23 mouse cellular contexts compared by ENCODE assay signal in the genomic region with DNA sequence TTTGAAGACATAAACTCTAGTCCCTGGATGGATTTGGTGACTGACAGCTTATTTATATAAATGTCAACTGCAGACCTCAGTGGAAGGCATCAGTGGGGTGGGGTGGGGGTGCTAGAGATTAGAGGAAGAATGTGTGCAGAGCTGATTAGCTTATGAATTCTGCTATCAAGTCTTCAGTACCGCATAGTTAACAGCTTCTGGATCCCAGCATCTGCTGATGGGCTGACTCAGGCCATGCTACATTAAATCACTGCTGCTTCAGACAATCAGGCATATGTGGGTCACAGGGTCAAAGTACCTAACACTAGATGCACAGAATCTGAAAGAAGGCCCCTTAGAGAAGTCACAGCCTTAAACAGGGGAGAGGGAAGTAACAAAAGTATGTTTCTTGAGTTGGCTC.
DNase-seq lines count a peak whose midpoint lies in the region; ATAC-seq and TF ChIP-seq lines count a peak whose summit lies in the region.
"Had no signal": no experiment of that assay in that cellular context is flagged by ENCODE, and none has a peak within 500 bp of the region (broad histone marks: within the 10 kb centered on the region; RNA-seq: fewer than 3 reads in every experiment).

No protein-coding gene starts in this region.

- no peak overlapping the region for H3K4me3 ChIP-seq in hindbrain, embryonic 10.5 days
- no peak overlapping the region for H3K4me3 ChIP-seq in hindbrain, postnatal 0 days (ENCODE audit: low read length)
- H3K4me3 ChIP-seq in neural tube, embryonic 14.5 days (ENCODE audit: low read depth, low read length) = no peak overlapping the region
- no peak overlapping the region for H3K4me3 ChIP-seq in neural tube, embryonic 15.5 days (replicated peaks)
- no peak overlapping the region for H3K4me3 ChIP-seq in forebrain, embryonic 14.5 days (ENCODE audit: low read depth, low read length)
- H3K4me3 ChIP-seq: embryonic facial prominence, embryonic 12.5 days; erythroblast, embryonic 14.5 days; limb, embryonic 15.5 days; liver, embryonic 15.5 days; myocyte had no signal

- H3K9ac ChIP-seq in hindbrain, postnatal 0 days (replicated peaks; ENCODE audit: low read length) = no peak overlapping the region
- H3K9ac ChIP-seq in neural tube, embryonic 14.5 days (replicated peaks; ENCODE audit: low read depth, low read length) = no peak overlapping the region
- no peak overlapping the region for H3K9ac ChIP-seq in neural tube, embryonic 15.5 days (replicated peaks)
- no peak overlapping the region for H3K9ac ChIP-seq in forebrain, embryonic 14.5 days (ENCODE audit: low read length)
- H3K9ac ChIP-seq: embryonic facial prominence, embryonic 12.5 days; limb, embryonic 15.5 days; liver, embryonic 15.5 days had no signal

- H3K27ac ChIP-seq in hindbrain, embryonic 10.5 days = peak overlapping the region; percentile 17
- H3K27ac ChIP-seq in hindbrain, postnatal 0 days = no peak overlapping the region
- peak overlapping the region; percentile 39; the same call in 1 of the 2 replicates for H3K27ac ChIP-seq in neural tube, embryonic 14.5 days (ENCODE audit: low read depth, low read length)
- H3K27ac ChIP-seq in neural tube, embryonic 15.5 days (replicated peaks) = no peak overlapping the region
- no peak overlapping the region for H3K27ac ChIP-seq in forebrain, embryonic 14.5 days (ENCODE audit: low read depth, low read length)
- H3K27ac ChIP-seq: embryonic facial prominence, embryonic 12.5 days; limb, embryonic 15.5 days; liver, embryonic 15.5 days; stomach, postnatal 0 days had no signal

- ATAC-seq in hindbrain, postnatal 0 days = no peak
- ATAC-seq in neural tube, embryonic 14.5 days (ENCODE audit: low read depth) = no peak
- ATAC-seq in neural tube, embryonic 15.5 days (ENCODE audit: low FRiP score) = no peak
- ATAC-seq in forebrain, embryonic 14.5 days = no peak
- ATAC-seq: inflammation-experienced regulatory T-cells, adult 6 months; lung, postnatal 0 days had no signal

- DNase-seq in hindbrain, embryonic 10.5 days (ENCODE audit: low spot score) = peak; percentile 17
- DNase-seq in hindbrain, postnatal 0 days (ENCODE audit: low spot score) = no peak
- peak; percentile 26 for DNase-seq in forebrain, embryonic 14.5 days (ENCODE audit: low spot score)
- no peak for DNase-seq in thymus, postnatal 4 days
- no peak for DNase-seq in adrenal gland, postnatal 25 days
- DNase-seq in spleen, postnatal 4 days (ENCODE audit: low spot score in 2 of 2) = no peak
- DNase-seq: adrenal gland, adult 8-10 months; cerebellum, adult 18-20 months; cerebellum, postnatal 36 days; gastrocnemius, postnatal 25 days; kidney, adult 2 months; kidney, postnatal 14 days had no signal

- 35% methylated on average over 1 of the region's 1 CpGs for WGBS in hindbrain, embryonic 10.5 days
- 41% methylated on average over 1 of the region's 1 CpGs for WGBS in hindbrain, postnatal 0 days
- WGBS in neural tube, embryonic 14.5 days = 3% methylated on average over 1 of the region's 1 CpGs
- WGBS in neural tube, embryonic 15.5 days = 20% methylated on average over 1 of the region's 1 CpGs
- 0% methylated on average over 1 of the region's 1 CpGs for WGBS in forebrain, embryonic 14.5 days

- no peak overlapping the region for H3K4me2 ChIP-seq in hindbrain, postnatal 0 days (ENCODE audit: low read depth, low read length)
- no peak overlapping the region for H3K4me2 ChIP-seq in neural tube, embryonic 14.5 days (ENCODE audit: low read depth, low read length)
- no peak overlapping the region for H3K4me2 ChIP-seq in neural tube, embryonic 15.5 days
- H3K4me2 ChIP-seq in forebrain, embryonic 14.5 days (ENCODE audit: low read length) = no peak overlapping the region
- H3K4me2 ChIP-seq: embryonic facial prominence, embryonic 12.5 days; limb, embryonic 15.5 days; liver, embryonic 15.5 days had no signal

- H3K4me1 ChIP-seq in hindbrain, embryonic 10.5 days (replicated peaks) = peaks cover 31% of the 10 kb centered on the region
- H3K4me1 ChIP-seq in hindbrain, postnatal 0 days (ENCODE audit: insufficient read depth, low read length) = peaks cover 14% of the 10 kb centered on the region; the same call in 1 of the 2 replicates
- H3K4me1 ChIP-seq in neural tube, embryonic 14.5 days (ENCODE audit: control insufficient read depth, insufficient read depth, low read length) = peaks cover 14% of the 10 kb centered on the region; the same call in 1 of the 2 replicates
- peaks cover 18% of the 10 kb centered on the region for H3K4me1 ChIP-seq in neural tube, embryonic 15.5 days
- peaks cover 19% of the 10 kb centered on the region for H3K4me1 ChIP-seq in forebrain, embryonic 14.5 days (ENCODE audit: control insufficient read depth, insufficient read depth, low read length)
- H3K4me1 ChIP-seq: embryonic facial prominence, embryonic 12.5 days; liver, embryonic 15.5 days had no signal

- H3K36me3 ChIP-seq in hindbrain, embryonic 10.5 days = no peaks in the 10 kb centered on the region
- no peaks in the 10 kb centered on the region for H3K36me3 ChIP-seq in hindbrain, postnatal 0 days (ENCODE audit: insufficient read depth, low read length)
- H3K36me3 ChIP-seq in neural tube, embryonic 14.5 days (ENCODE audit: control insufficient read depth, insufficient read depth, low read length) = no peaks in the 10 kb centered on the region
- H3K36me3 ChIP-seq in neural tube, embryonic 15.5 days = no peaks in the 10 kb centered on the region
- no peaks in the 10 kb centered on the region for H3K36me3 ChIP-seq in forebrain, embryonic 14.5 days (ENCODE audit: control insufficient read depth, insufficient read depth, low read length)
- H3K36me3 ChIP-seq: embryonic facial prominence, embryonic 12.5 days; limb, embryonic 15.5 days; liver, embryonic 15.5 days had no signal

- no peaks in the 10 kb centered on the region for H3K27me3 ChIP-seq in hindbrain, embryonic 10.5 days (ENCODE audit: insufficient read depth, poor library complexity, severe bottlenecking)
- no peaks in the 10 kb centered on the region for H3K27me3 ChIP-seq in hindbrain, postnatal 0 days (ENCODE audit: insufficient read depth, low read length)
- no peaks in the 10 kb centered on the region for H3K27me3 ChIP-seq in neural tube, embryonic 14.5 days (ENCODE audit: control insufficient read depth, insufficient read depth, low read length)
- no peaks in the 10 kb centered on the region for H3K27me3 ChIP-seq in neural tube, embryonic 15.5 days (replicated peaks)
- no peaks in the 10 kb centered on the region for H3K27me3 ChIP-seq in forebrain, embryonic 14.5 days (replicated peaks; ENCODE audit: control insufficient read depth, insufficient read depth, low read length)
- H3K27me3 ChIP-seq: CH12.LX; embryonic facial prominence, embryonic 12.5 days; limb, embryonic 15.5 days; liver, embryonic 15.5 days had no signal

- TF ChIP-seq CTCF in hindbrain, postnatal 0 days (IDR thresholded peaks at IDR 0.05; ENCODE audit: low read depth) = no peak

- H3K9me3 ChIP-seq in hindbrain, embryonic 10.5 days = no peaks in the 10 kb centered on the region
- no peaks in the 10 kb centered on the region for H3K9me3 ChIP-seq in hindbrain, postnatal 0 days (ENCODE audit: low read length)
- no peaks in the 10 kb centered on the region for H3K9me3 ChIP-seq in neural tube, embryonic 14.5 days (ENCODE audit: control insufficient read depth, low read length)
- H3K9me3 ChIP-seq in neural tube, embryonic 15.5 days (replicated peaks) = no peaks in the 10 kb centered on the region
- no peaks in the 10 kb centered on the region for H3K9me3 ChIP-seq in forebrain, embryonic 14.5 days (replicated peaks; ENCODE audit: control insufficient read depth, low read length)
- H3K9me3 ChIP-seq: embryonic facial prominence, embryonic 12.5 days; limb, embryonic 15.5 days; liver, embryonic 15.5 days had no signal

Comparison
In these comparisons a context has a peak if more than half of its experiments do, and no peak if none do; other contexts are left out.
1. DNase-seq: peak in hindbrain, embryonic 10.5 days (single experiment) and forebrain, embryonic 14.5 days (single experiment); none in hindbrain, postnatal 0 days (single experiment), thymus, postnatal 4 days (single experiment), adrenal gland, postnatal 25 days (single experiment) and spleen, postnatal 4 days (0 of 2).
2. H3K27ac ChIP-seq: peak in hindbrain, embryonic 10.5 days (single experiment) and neural tube, embryonic 14.5 days (single experiment); none in hindbrain, postnatal 0 days (single experiment), neural tube, embryonic 15.5 days (single experiment) and forebrain, embryonic 14.5 days (single experiment).